Mouse (Mus musculus) gastrocnemius, adult 18-20 months (tissue): Measurements from ENCODE around the gene Preb. TPM values are rescaled to one million over a fixed set of nuclear protein-coding genes. Genes with fewer than 3 reads are reported as not detected.

Experiments used
- DNase-seq: peaks from one replicate; pipeline ENCODE4 v3.0.0; 2021; ENCODE audit warnings: low spot score
- total RNA-seq, 2 experiments: library from RNA; stranded (reverse); gene quantifications; 2 replicates each; pipeline ENCODE4 v1.2.3; 2021

The Preb gene
- total RNA-seq, 2 experiments from 2014 or later: 70.5 to 78.2 TPM

GRCm38 (mm10) chr5:30955751-30956150 is 4.4 kb downstream of the Preb start:
- DNase-seq: no peak

- DNase-seq: no peak
These were observed 5.6 kb downstream of the Preb start for GRCm38 (mm10) chr5:30954556-30954955.

GRCm38 (mm10) chr5:30954065-30954464 is 6.1 kb downstream of the Preb start:
- DNase-seq: no peak

GRCm38 (mm10) chr5:30952551-30952950 is 7.6 kb downstream of the Preb start:
- no peak for DNase-seq

GRCm38 (mm10) chr5:30951706-30952105 is 8.5 kb downstream of the Preb start:
- DNase-seq: no peak

GRCm38 (mm10) chr5:30950922-30951321 is 9.2 kb downstream of the Preb start:
- no peak for DNase-seq

- no peak for DNase-seq
These were observed 9.7 kb downstream of the Preb start for GRCm38 (mm10) chr5:30950451-30950850.

- DNase-seq: peak; percentile 90
These were observed 10.4 kb downstream of the Preb start for GRCm38 (mm10) chr5:30949654-30950326.

- DNase-seq: no peak
These were observed 11.5 kb downstream of the Preb start for GRCm38 (mm10) chr5:30948620-30949019.

GRCm38 (mm10) chr5:30944956-30945781 is 15.0 kb downstream of the Preb start, which contains the start of gene Cgref1:
Cgref1 (minus strand) TSS chr5:30945591.
- DNase-seq: peak; percentile 57

- DNase-seq: no peak
These were observed 15.8 kb downstream of the Preb start for GRCm38 (mm10) chr5:30944344-30944743.

- no peak for DNase-seq
These were observed 17.2 kb downstream of the Preb start for GRCm38 (mm10) chr5:30943004-30943403.

- no peak for DNase-seq
These were observed 25.3 kb downstream of the Preb start for GRCm38 (mm10) chr5:30934725-30935461.

- no peak for DNase-seq
These were observed 26.5 kb downstream of the Preb start for GRCm38 (mm10) chr5:30933705-30934104.

GRCm38 (mm10) chr5:30931378-30931777 is 28.8 kb downstream of the Preb start:
- peak; percentile 60 for DNase-seq

GRCm38 (mm10) chr5:30930846-30931245 is 29.3 kb downstream of the Preb start:
- no peak for DNase-seq

- DNase-seq: peak; percentile 87
These were observed 30.0 kb downstream of the Preb start for GRCm38 (mm10) chr5:30930121-30930520.

GRCm38 (mm10) chr5:30927945-30928529 is 32.1 kb downstream of the Preb start:
- DNase-seq: no peak

GRCm38 (mm10) chr5:30926073-30926472 is 34.1 kb downstream of the Preb start:
- no peak for DNase-seq

GRCm38 (mm10) chr5:30925217-30925616 is 34.9 kb downstream of the Preb start:
- no peak for DNase-seq

- no peak for DNase-seq
These were observed 35.5 kb downstream of the Preb start for GRCm38 (mm10) chr5:30924614-30925013.

GRCm38 (mm10) chr5:30923119-30923518 is 37.0 kb downstream of the Preb start:
- DNase-seq: no peak
